Mouse (Mus musculus) right cerebral cortex, postnatal 10 days (tissue): ENCODE measurements around the gene Hoxc13.

ENCODE experiments used
- DNase-seq, 2 experiments: peaks; one replicate each; pipeline ENCODE4 v3.0.0; 2021; ENCODE audit warnings: low spot score in 2 of 2

The Hoxc13 gene

GRCm38 (mm10) chr15:102921053-102922011 is at the start of gene Hoxc13:
TSS of gene Hoxc13 (plus strand) at chr15:102921103.
- no peak for DNase-seq

- no peak for DNase-seq
These were observed 35.1 kb upstream of the Hoxc13 start for GRCm38 (mm10) chr15:102885803-102886202.

- DNase-seq, result no peak
These were observed 25.8 kb upstream of the Hoxc13 start for GRCm38 (mm10) chr15:102895115-102895514.

- DNase-seq, result no peak
These were observed 16.0 kb upstream of the Hoxc13 start for GRCm38 (mm10) chr15:102904946-102905345.

GRCm38 (mm10) chr15:102909536-102909935 is 11.4 kb upstream of the Hoxc13 start:
- DNase-seq, result no peak

- no peak for DNase-seq
These were observed 10.9 kb upstream of the Hoxc13 start for GRCm38 (mm10) chr15:102910038-102910437.

GRCm38 (mm10) chr15:102910496-102911095 is 10.3 kb upstream of the Hoxc13 start:
- DNase-seq, result no peak

GRCm38 (mm10) chr15:102913038-102913585 is 7.8 kb upstream of the Hoxc13 start:
- no peak for DNase-seq

- no peak for DNase-seq
These were observed 2.8 kb upstream of the Hoxc13 start for GRCm38 (mm10) chr15:102917972-102918572.

- DNase-seq, result no peak
These were observed 2.2 kb upstream of the Hoxc13 start for GRCm38 (mm10) chr15:102918611-102919265.

GRCm38 (mm10) chr15:102919336-102920180 is 1.3 kb upstream of the Hoxc13 start:
- DNase-seq, result no peak

- no peak for DNase-seq
These were observed 284 bp upstream of the Hoxc13 start for GRCm38 (mm10) chr15:102920619-102921018.

GRCm38 (mm10) chr15:102922012-102922362 is 1.1 kb downstream of the Hoxc13 start:
- DNase-seq, result no peak

GRCm38 (mm10) chr15:102922636-102923500 is 2.0 kb downstream of the Hoxc13 start:
- no peak for DNase-seq

- no peak for DNase-seq
These were observed 6.2 kb downstream of the Hoxc13 start for GRCm38 (mm10) chr15:102927032-102927645.

GRCm38 (mm10) chr15:102931706-102932358 is 10.9 kb downstream of the Hoxc13 start:
- no peak for DNase-seq

GRCm38 (mm10) chr15:102934438-102934837 is 13.5 kb downstream of the Hoxc13 start:
- no peak for DNase-seq

GRCm38 (mm10) chr15:102934897-102935296 is 14.0 kb downstream of the Hoxc13 start:
- DNase-seq, result no peak
